Mouse (Mus musculus): ENCODE measurements around the gene Gm8220.
"Not testable (repeated sequence)": the region's sequence is repeated elsewhere in the genome, so short reads cannot be mapped to it uniquely, and the experiment has no call there.

Gene Gm8220

GRCm38 (mm10) chr14:44285280-44285679 lies at the start of gene Gm8220:
Gene Gm8220, plus strand, starts transcription at chr14:44285580.
- DNase-seq (ENCODE audit: low read depth, low spot score) = not testable (repeated sequence)

- no peak for DNase-seq (ENCODE audit: low read depth, low spot score)
These were observed 37.3 kb upstream of the Gm8220 start for GRCm38 (mm10) chr14:44248039-44248438.

GRCm38 (mm10) chr14:44312049-44312448 lies 26.7 kb downstream of the Gm8220 start:
- DNase-seq (ENCODE audit: low read depth, low spot score) = not testable (repeated sequence)

- DNase-seq (ENCODE audit: low read depth, low spot score) = not testable (repeated sequence)
These were observed 53.1 kb downstream of the Gm8220 start, which contains the start of gene Gm5930 for GRCm38 (mm10) chr14:44338484-44338883. Gene Gm5930, minus strand, starts transcription at chr14:44338584.

Measured in brain, adult 2 months (tissue).